In the genomic region with DNA sequence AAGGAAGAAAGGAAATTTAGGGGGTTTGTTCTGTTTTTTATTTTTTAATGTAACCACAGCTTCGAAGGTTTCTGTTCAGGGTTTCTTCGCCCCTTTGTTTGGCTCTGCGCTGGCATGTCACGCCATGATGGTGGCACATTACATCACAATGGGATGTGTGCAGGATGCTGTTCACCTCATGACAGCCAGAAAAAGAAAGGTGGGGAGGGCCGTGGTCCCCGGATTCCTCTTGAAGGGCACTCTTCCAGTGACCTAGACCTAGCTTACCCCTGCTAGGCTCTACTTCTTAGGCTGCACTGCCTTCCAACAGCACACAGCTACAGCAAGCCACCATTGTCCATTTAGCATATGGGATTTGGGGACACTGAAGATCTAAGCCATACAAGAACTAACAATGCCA, we compare ENCODE assay signal across 26 mouse cellular contexts. TPM values are rescaled to one million over a fixed set of nuclear protein-coding genes. Genes with fewer than 3 reads are reported as not detected.
"Had no signal": no experiment of that assay in that cellular context is flagged by ENCODE, and none has a peak within 500 bp of the region (broad histone marks: within the 10 kb centered on the region; RNA-seq: fewer than 3 reads in every experiment).

No protein-coding gene starts in this region.

- H3K27ac ChIP-seq: lung, embryonic 15.5 days; midbrain, embryonic 10.5 days; midbrain, embryonic 12.5 days; neural tube, embryonic 13.5 days; neural tube, embryonic 15.5 days had no signal

- H3K27me3 ChIP-seq: lung, embryonic 15.5 days; midbrain, embryonic 12.5 days; neural tube, embryonic 13.5 days; neural tube, embryonic 15.5 days had no signal

- H3K36me3 ChIP-seq: midbrain, embryonic 12.5 days had no signal

- H3K4me1 ChIP-seq: lung, embryonic 15.5 days; midbrain, embryonic 10.5 days; midbrain, embryonic 12.5 days; neural tube, embryonic 13.5 days; neural tube, embryonic 15.5 days had no signal

- H3K4me3 ChIP-seq: lung, embryonic 15.5 days; midbrain, embryonic 10.5 days; midbrain, embryonic 12.5 days; myocyte; neural tube, embryonic 13.5 days; neural tube, embryonic 15.5 days had no signal

- DNase-seq: lung, adult 2 months; lung, postnatal 14 days; lung, postnatal 4 days; midbrain, embryonic 14.5 days; retina, postnatal 1 day; right cerebral cortex, adult 18-20 months; right cerebral cortex, postnatal 25 days; right cerebral cortex, postnatal 4 days; spleen, adult 18-20 months; thymus, adult 18-20 months; thymus, postnatal 14 days; thymus, postnatal 36 days had no signal

- H3K9me3 ChIP-seq: lung, embryonic 15.5 days; midbrain, embryonic 10.5 days; midbrain, embryonic 12.5 days; neural tube, embryonic 13.5 days; neural tube, embryonic 15.5 days had no signal

- H3K9ac ChIP-seq: lung, embryonic 15.5 days; midbrain, embryonic 12.5 days; neural tube, embryonic 13.5 days; neural tube, embryonic 15.5 days had no signal

RNA-seq across cellular contexts. Expression of a gene that starts 34.3 kb away (rescaled TPM):
- total RNA-seq: megakaryocyte-erythroid progenitor cell, adult 5-6 weeks had no signal
- polyA plus RNA-seq: lung, adult 2 months; lung, embryonic 15.5 days; lung, postnatal 0 days; midbrain, embryonic 10.5 days; midbrain, embryonic 12.5 days; midbrain, embryonic 14.5 days; midbrain, embryonic 16.5 days; myocyte; neural tube, embryonic 11.5 days; neural tube, embryonic 13.5 days; neural tube, embryonic 15.5 days; small intestine, adult 2 months; stomach, embryonic 14.5 days; stomach, embryonic 16.5 days; thymus, postnatal 0 days had no signal
